In the genomic region with DNA sequence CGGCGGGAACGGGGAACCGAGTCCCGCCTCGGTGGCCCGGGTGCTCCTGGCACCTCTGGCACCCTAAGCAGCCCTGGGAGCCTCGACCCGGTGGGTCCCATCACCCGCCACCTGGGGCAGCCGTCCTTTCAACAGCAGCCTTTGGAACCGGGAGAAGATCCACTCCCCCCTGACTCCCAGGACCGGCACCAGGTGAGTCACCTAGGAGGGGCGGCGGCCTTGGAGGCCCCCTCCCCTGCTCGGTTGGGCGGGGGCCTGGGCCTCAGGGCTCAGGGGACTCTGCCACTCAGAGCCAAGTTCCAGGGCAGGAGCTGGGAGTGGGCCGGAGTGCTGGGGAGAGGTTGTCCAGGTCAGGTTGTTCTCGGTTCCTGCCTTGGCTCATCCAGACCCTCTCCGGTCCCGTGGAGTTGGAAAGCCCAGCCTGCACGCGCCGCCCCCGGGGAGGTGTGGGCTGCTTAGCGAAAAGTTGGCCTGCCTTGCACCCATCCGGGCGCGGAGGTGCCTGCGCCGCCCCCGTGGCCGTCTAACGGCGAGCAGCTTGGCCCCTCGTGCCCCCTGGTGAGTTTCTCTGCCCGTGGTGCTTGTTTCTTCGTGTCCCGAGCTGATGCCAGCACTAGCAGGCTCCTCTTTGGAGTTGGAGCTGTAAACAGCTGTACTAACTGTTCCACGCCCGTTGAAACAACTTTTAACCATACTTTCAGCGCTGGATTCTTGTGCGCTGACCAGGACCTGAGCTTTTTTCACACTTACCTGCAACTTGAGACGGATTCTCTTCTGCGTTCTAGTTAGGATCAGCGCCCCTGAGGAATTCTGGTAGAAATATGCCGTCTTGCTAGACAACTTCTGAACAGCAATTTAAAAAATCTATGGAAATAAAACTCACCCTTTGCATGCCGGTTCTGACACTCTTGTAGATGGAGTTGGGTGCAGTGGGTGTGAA, we compare ENCODE assay signal across 8 mouse cellular contexts. TPM values are rescaled to one million over a fixed set of nuclear protein-coding genes. Genes with fewer than 3 reads are reported as not detected.
DNase-seq lines count a peak whose midpoint lies in the region; ATAC-seq and TF ChIP-seq lines count a peak whose summit lies in the region.

No protein-coding gene starts in this region.

- peak overlapping the region; percentile 61 to 85 for H3K4me3 ChIP-seq in ES-E14 (ENCODE audit: insufficient read depth in 1 of 2, low read depth in 1 of 2, low read length in 2 of 2, poor library complexity in 1 of 2, severe bottlenecking in 1 of 2)
- H3K4me3 ChIP-seq in forebrain, embryonic 10.5 days = peak overlapping the region; percentile 61
- H3K4me3 ChIP-seq in heart, postnatal 0 days (ENCODE audit: low read depth, low read length) = peak overlapping the region; percentile 55

- 18% methylated on average over 47 of the region's 48 CpGs for WGBS in forebrain, embryonic 10.5 days
- 20% methylated on average over 43 of the region's 48 CpGs for WGBS in heart, postnatal 0 days

- peak overlapping the region; percentile 76 for H3K4me2 ChIP-seq in heart, postnatal 0 days (ENCODE audit: low read depth, low read length)

- in situ Hi-C loops in ES-E14 (cut with MboI; ENCODE audit: low sequenced_read_pairs in 2 of 2, unreplicated experiment in 2 of 2) = no loop called here

- TF ChIP-seq EP300 in heart, postnatal 0 days (IDR thresholded peaks at IDR 0.05; ENCODE audit: low read depth) = no peak

- no peaks in the 10 kb centered on the region for H3K9me3 ChIP-seq in ES-E14 (ENCODE audit: control insufficient read depth, insufficient read depth, low read depth, low read length)
- no peaks in the 10 kb centered on the region for H3K9me3 ChIP-seq in forebrain, embryonic 10.5 days
- no peaks in the 10 kb centered on the region for H3K9me3 ChIP-seq in heart, postnatal 0 days (replicated peaks; ENCODE audit: control insufficient read depth, low read length)

- H3K27ac ChIP-seq in ES-E14 (ENCODE audit: insufficient read depth, low read depth, low read length, poor library complexity, severe bottlenecking) = no peak overlapping the region
- peak overlapping the region; percentile 77 for H3K27ac ChIP-seq in forebrain, embryonic 10.5 days
- 0 out of 2 replicates have a peak overlapping the region, but pooled peaks have one; percentile 11 for H3K27ac ChIP-seq in heart, postnatal 0 days (ENCODE audit: low read depth)

- DNase-seq in ES-E14 (ENCODE audit: low read depth, low spot score) = no peak
- peak; percentile 21 to 30 for DNase-seq in adrenal gland, adult 18-20 months (ENCODE audit: low spot score in 2 of 2)
- peak; percentile 16 for DNase-seq in forebrain, embryonic 10.5 days (ENCODE audit: extremely low spot score, low spot score)
- no peak for DNase-seq in heart, postnatal 0 days (ENCODE audit: low spot score)
- peak; percentile 35 for DNase-seq in kidney, postnatal 14 days
- DNase-seq in lung, postnatal 36 days = peak; percentile 6
- peak; percentile 6 for DNase-seq in right cerebral cortex, postnatal 4 days
- DNase-seq in natural killer cell, adult 2 months (ENCODE audit: low spot score in 2 of 2) = no peak

- H3K27me3 ChIP-seq in forebrain, embryonic 10.5 days (ENCODE audit: poor library complexity, severe bottlenecking) = peaks cover 75% of the 10 kb centered on the region
- H3K27me3 ChIP-seq in heart, postnatal 0 days (ENCODE audit: control insufficient read depth, insufficient read depth, low read length) = no peaks in the 10 kb centered on the region

- no peak for TF ChIP-seq CTCF in heart, postnatal 0 days (IDR thresholded peaks at IDR 0.05; ENCODE audit: low read depth)

- no peaks in the 10 kb centered on the region for H3K4me1 ChIP-seq in ES-E14 (ENCODE audit: control insufficient read depth in 2 of 2, insufficient read depth in 2 of 2, low read length in 2 of 2, poor library complexity in 1 of 2)
- H3K4me1 ChIP-seq in forebrain, embryonic 10.5 days = peaks cover 16% of the 10 kb centered on the region
- H3K4me1 ChIP-seq in heart, postnatal 0 days (ENCODE audit: control insufficient read depth, insufficient read depth) = no peaks in the 10 kb centered on the region

- no peaks in the 10 kb centered on the region for H3K36me3 ChIP-seq in ES-E14 (ENCODE audit: control insufficient read depth, insufficient read depth, low read length, poor library complexity, severe bottlenecking)
- H3K36me3 ChIP-seq in forebrain, embryonic 10.5 days (replicated peaks) = no peaks in the 10 kb centered on the region
- no peaks in the 10 kb centered on the region for H3K36me3 ChIP-seq in heart, postnatal 0 days (replicated peaks; ENCODE audit: control insufficient read depth, insufficient read depth, low read length)

- no peak; the same call in 1 of the 2 replicates for ATAC-seq in heart, postnatal 0 days (ENCODE audit: insufficient read depth, low read depth)

- peak overlapping the region; percentile 72; the same call in 1 of the 2 replicates for H3K9ac ChIP-seq in ES-E14 (ENCODE audit: insufficient read depth, low read depth, low read length, poor library complexity, severe bottlenecking)
- peak overlapping the region; percentile 53 for H3K9ac ChIP-seq in heart, postnatal 0 days (replicated peaks; ENCODE audit: low read depth, low read length)

TF ChIP-seq in ES-E14, 5 proteins besides CTCF, POLR2A, EP300 and RAD21:
- no peak for TF ChIP-seq CHD2 (IDR thresholded peaks at IDR 0.05; ENCODE audit: low read depth, low read length)
- no peak for TF ChIP-seq ZNF384 (IDR thresholded peaks at IDR 0.05; ENCODE audit: low read depth, low read length)

RNA-seq across cellular contexts. Expression of a gene that starts 0.8 kb away (rescaled TPM):
- total RNA-seq in ES-E14 (2012; rRNA removed) = 2.5 and 2.7 TPM in 2 replicates
- total RNA-seq in adrenal gland, adult 18-20 months (2021) = 1 to 10 TPM; 7.7 to 7.9 TPM
- polyA plus RNA-seq in forebrain, embryonic 10.5 days (2016; fragmentation: Nextera tagmentation; extraction: Ambion mirVana) = 1.7 and 1.8 TPM in 2 replicates
- 4.2 and 10.2 TPM in 2 replicates for total RNA-seq in heart, postnatal 0 days (2014; rRNA removed; ENCODE audit: low replicate concordance)
- polyA plus RNA-seq in heart, postnatal 0 days (2015; fragmentation: Nextera tagmentation; extraction: Ambion mirVana) = 1.6 and 1.9 TPM in 2 replicates

Comparison
In these comparisons a context has a peak if more than half of its experiments do, and no peak if none do; other contexts are left out.
1. DNase-seq: peak in adrenal gland, adult 18-20 months (2 of 2), forebrain, embryonic 10.5 days (single experiment), kidney, postnatal 14 days (single experiment), lung, postnatal 36 days (single experiment) and right cerebral cortex, postnatal 4 days (single experiment); none in ES-E14 (single experiment), heart, postnatal 0 days (single experiment) and natural killer cell, adult 2 months (0 of 2).
2. Peak in every context shown above with its lines, with median percentiles within 50 percentile points of each other: H3K4me3 ChIP-seq.